Mouse (Mus musculus) liver, postnatal 0 days (tissue): ENCODE data around the gene Prrg4. TPM values are rescaled to one million over a fixed set of nuclear protein-coding genes. Genes with fewer than 3 reads are reported as not detected.
A peak's percentile ranks its signal among the peaks of the same experiment; 100 is the strongest.

ENCODE experiments used
- ATAC-seq: fragments of 200-750 bp; cut with Nextera tagmentation; 2 replicates; pipeline ENCODE4 v1.8.0; 2017; ENCODE audit warnings: mild to moderate bottlenecking, moderate library complexity
- DNase-seq: peaks from one replicate; pipeline ENCODE4 v3.0.0-alpha.2; 2016
- H3K27ac ChIP-seq: fragments of 300-500 bp; sonication (generic); 2 replicates; pipeline ENCODE4 v1.5.1; 2014; ENCODE audit warnings: antibody characterized with exemption, moderate library complexity, mild to moderate bottlenecking, low read depth
- H3K27me3 ChIP-seq: fragments of 300-500 bp; sonication (generic); 2 replicates; pipeline ENCODE4 v1.6.1; 2014; ENCODE audit warnings: low read length, control low read depth, mixed read lengths; ENCODE audit not compliant: insufficient read depth
- H3K36me3 ChIP-seq: fragments of 300-500 bp; sonication (generic); replicated peaks from 2 replicates; pipeline ENCODE4 v1.6.1; 2014; ENCODE audit warnings: mild to moderate bottlenecking, control low read depth, low read length, moderate library complexity, mixed read lengths; ENCODE audit not compliant: insufficient read depth
- H3K4me1 ChIP-seq: fragments of 300-500 bp; sonication (generic); 2 replicates; pipeline ENCODE4 v1.6.1; 2014; ENCODE audit warnings: antibody characterized with exemption, mild to moderate bottlenecking, control low read depth; ENCODE audit not compliant: insufficient read depth
- H3K4me2 ChIP-seq: fragments of 300-500 bp; sonication (generic); 2 replicates; pipeline ENCODE4 v1.6.1; 2014; ENCODE audit warnings: low read depth, mild to moderate bottlenecking, low read length, moderate library complexity, mixed read lengths
- H3K4me3 ChIP-seq: fragments of 300-500 bp; sonication (generic); 2 replicates; pipeline ENCODE4 v1.5.1; 2014; ENCODE audit warnings: low read depth, low read length
- H3K9ac ChIP-seq: fragments of 300-500 bp; sonication (generic); replicated peaks from 2 replicates; pipeline ENCODE4 v1.6.1; 2014; ENCODE audit warnings: mild to moderate bottlenecking, moderate library complexity
- H3K9me3 ChIP-seq: fragments of 300-500 bp; sonication (generic); 2 replicates; pipeline ENCODE4 v1.6.1; 2016; ENCODE audit warnings: mild to moderate bottlenecking, control low read depth, low read length, mixed read lengths
- CTCF ChIP-seq: sonication (generic); IDR thresholded peaks from 2 replicates; pipeline ENCODE4 v1.5.1; 2016; ENCODE audit warnings: antibody characterized with exemption, low read depth
- EP300 ChIP-seq: IDR thresholded peaks from 2 replicates; pipeline ENCODE4 v1.6.1; 2016; ENCODE audit warnings: antibody characterized with exemption, low read depth, mild to moderate bottlenecking
- WGBS: fragments of 180-500 bp; shearing (Covaris S2); extraction: QIAGEN DNeasy Blood & Tissue Kit; methylation state at CpG from one replicate; pipeline ENCODE4 v1.1.7; 2014; ENCODE audit not compliant: insufficient replicate concordance; 5-methylcytosine and 5-hydroxymethylcytosine counted together
- polyA plus RNA-seq: library from polyadenylated mRNA; unstranded; fragments of >200 nt; fragmentation: Nextera tagmentation; extraction: Ambion mirVana; gene quantifications from 2 replicates; pipeline ENCODE4 v1.2.1, GENCODE M21; 2015

Prrg4 gene
- polyA plus RNA-seq, 1 experiment from 2014 or later, result 0.67 TPM

- peaks cover 15% of the 10 kb centered on the region for H3K4me1 ChIP-seq
- H3K4me2 ChIP-seq, result peak overlapping the region; percentile 99
- no peaks in the 10 kb centered on the region for H3K9me3 ChIP-seq
- 1% methylated on average over 15 of the region's 15 CpGs for WGBS
- ATAC-seq, result no peak
- H3K9ac ChIP-seq, result peak overlapping the region; percentile 92
- no peaks in the 10 kb centered on the region for H3K36me3 ChIP-seq
- peak overlapping the region; percentile 97; the same call in 1 of the 2 replicates for H3K27ac ChIP-seq
- DNase-seq, result no peak
- no peak for TF ChIP-seq CTCF
- no peak for TF ChIP-seq EP300
- no peaks in the 10 kb centered on the region for H3K27me3 ChIP-seq
- H3K4me3 ChIP-seq, result peak overlapping the region; percentile 92
These were observed 31.9 kb downstream of the Prrg4 start for GRCm38 (mm10) chr2:104817555-104818330.

- TF ChIP-seq EP300 (no peak), CTCF (peak; percentile 65)
These were observed 32.7 kb downstream of the Prrg4 start for GRCm38 (mm10) chr2:104816866-104817439.

GRCm38 (mm10) chr2:104816371-104816827, 33.3 kb downstream of the Prrg4 start, which contains the start of gene Qser1:
TSS of gene Qser1 (minus strand) at chr2:104816760.
- no peak for DNase-seq
- Histone ChIP-seq H3K9ac (peak within 1 kb of the TSS; percentile 92), H3K27me3 (no peaks in the 10 kb centered on the region), H3K36me3 (no peaks in the 10 kb centered on the region), H3K27ac (peak within 1 kb of the TSS; percentile 97), H3K4me3 (peak within 1 kb of the TSS; percentile 92), H3K4me2 (peak within 1 kb of the TSS; percentile 99), H3K9me3 (no peaks in the 10 kb centered on the region), H3K4me1 (peaks cover 15% of the 10 kb centered on the region)
- ATAC-seq, result no peak
- under 1% methylated on average over 16 of the region's 50 CpGs for WGBS
- TF ChIP-seq CTCF, result no peak
- TF ChIP-seq EP300, result no peak

More at GRCm38 (mm10) chr2:104816866-104817439, 32.7 kb downstream of the Prrg4 start:
- no peaks in the 10 kb centered on the region for H3K9me3 ChIP-seq
- peak overlapping the region; percentile 97 for H3K27ac ChIP-seq
- ATAC-seq (peak; percentile 92), DNase-seq (peak; percentile 92)
- peak overlapping the region; percentile 92 for H3K4me3 ChIP-seq
- H3K9ac ChIP-seq, result peak overlapping the region; percentile 92
- WGBS, result 0% methylated on average over 22 of the region's 51 CpGs
- peaks cover 15% of the 10 kb centered on the region for H3K4me1 ChIP-seq
- no peaks in the 10 kb centered on the region for H3K36me3 ChIP-seq
- H3K4me2 ChIP-seq, result peak overlapping the region; percentile 99
- H3K27me3 ChIP-seq, result no peaks in the 10 kb centered on the region

GRCm38 (mm10) chr2:104815561-104816370, 33.9 kb downstream of the Prrg4 start:
- Histone ChIP-seq H3K36me3 (no peaks in the 10 kb centered on the region), H3K27ac (peak overlapping the region; percentile 97), H3K4me1 (peaks cover 15% of the 10 kb centered on the region), H3K4me2 (peak overlapping the region; percentile 99), H3K27me3 (no peaks in the 10 kb centered on the region), H3K9ac (peak overlapping the region; percentile 92), H3K4me3 (peak overlapping the region; percentile 92), H3K9me3 (no peaks in the 10 kb centered on the region)
- WGBS, result 0% methylated on average over 33 of the region's 33 CpGs
- TF ChIP-seq CTCF (no peak; the same call in 1 of the 2 replicates), EP300 (no peak)
- peak; percentile 13; the same call in 1 of the 2 replicates for ATAC-seq
- DNase-seq, result no peak

GRCm38 (mm10) chr2:104814181-104814951, 35.3 kb downstream of the Prrg4 start:
- Histone ChIP-seq H3K9me3 (no peaks in the 10 kb centered on the region), H3K9ac (no peak overlapping the region), H3K4me2 (0 out of 2 replicates have a peak overlapping the region, but pooled peaks have one; percentile 22), H3K27me3 (no peaks in the 10 kb centered on the region), H3K27ac (peak overlapping the region; percentile 64), H3K4me1 (peaks cover 17% of the 10 kb centered on the region), H3K36me3 (no peaks in the 10 kb centered on the region), H3K4me3 (no peak overlapping the region)
- TF ChIP-seq EP300, result no peak
- TF ChIP-seq CTCF, result no peak
- ATAC-seq (no peak), DNase-seq (no peak)
- 48% methylated on average over 5 of the region's 5 CpGs for WGBS
